Mouse (Mus musculus) gastrocnemius, postnatal 25 days (tissue): ENCODE measurements at regions not wholly inside any gene's neighbourhood (a gene's known extent, or its start where the extent isn't known, plus 50 kb on each side); places are given as distances from the start of the nearest gene placed in this dataset.

Experiments used
- DNase-seq: peaks from one replicate; pipeline ENCODE4 v3.0.0; 2022

DNA sequence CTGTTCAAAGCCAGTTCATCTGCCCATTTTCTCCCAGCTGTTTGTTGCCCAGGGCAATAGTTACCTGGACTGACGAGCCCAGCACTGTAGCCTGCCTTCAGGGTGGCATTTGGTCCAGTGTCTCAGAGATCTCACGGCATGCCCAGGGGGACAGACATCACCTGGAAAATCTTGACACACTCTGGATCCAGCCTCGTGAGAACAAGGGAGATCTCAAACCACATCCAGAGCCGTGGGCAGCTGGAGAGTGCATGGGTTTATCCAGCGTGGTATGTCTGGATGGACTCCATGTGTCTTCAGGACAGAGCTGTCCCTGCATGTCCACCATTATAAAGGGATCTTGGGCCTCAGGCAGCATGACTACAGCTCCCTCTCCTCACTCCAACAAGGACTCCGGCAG, 116.6 kb upstream of the Zdhhc25 start:
- DNase-seq = no peak

DNA sequence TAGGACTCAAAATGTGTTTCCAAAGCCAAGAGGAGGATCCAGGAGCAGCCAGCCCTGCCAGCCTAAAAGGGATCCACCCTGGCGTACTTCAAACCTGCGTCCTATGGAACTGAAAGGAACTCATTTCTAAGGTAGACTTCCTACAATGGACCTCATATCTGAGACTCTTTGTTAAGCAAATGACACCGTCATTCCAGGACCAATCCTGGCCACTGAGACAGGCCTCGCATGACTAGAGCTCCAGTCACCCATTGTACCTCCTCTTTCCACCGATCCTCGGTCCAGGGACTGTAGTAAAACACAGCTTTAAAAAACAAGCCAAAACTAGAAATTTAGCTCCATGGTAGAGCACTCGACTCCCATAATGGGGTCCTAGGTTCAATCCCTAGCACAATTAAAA, 110.4 kb upstream of the Zdhhc25 start:
- no peak for DNase-seq

DNA sequence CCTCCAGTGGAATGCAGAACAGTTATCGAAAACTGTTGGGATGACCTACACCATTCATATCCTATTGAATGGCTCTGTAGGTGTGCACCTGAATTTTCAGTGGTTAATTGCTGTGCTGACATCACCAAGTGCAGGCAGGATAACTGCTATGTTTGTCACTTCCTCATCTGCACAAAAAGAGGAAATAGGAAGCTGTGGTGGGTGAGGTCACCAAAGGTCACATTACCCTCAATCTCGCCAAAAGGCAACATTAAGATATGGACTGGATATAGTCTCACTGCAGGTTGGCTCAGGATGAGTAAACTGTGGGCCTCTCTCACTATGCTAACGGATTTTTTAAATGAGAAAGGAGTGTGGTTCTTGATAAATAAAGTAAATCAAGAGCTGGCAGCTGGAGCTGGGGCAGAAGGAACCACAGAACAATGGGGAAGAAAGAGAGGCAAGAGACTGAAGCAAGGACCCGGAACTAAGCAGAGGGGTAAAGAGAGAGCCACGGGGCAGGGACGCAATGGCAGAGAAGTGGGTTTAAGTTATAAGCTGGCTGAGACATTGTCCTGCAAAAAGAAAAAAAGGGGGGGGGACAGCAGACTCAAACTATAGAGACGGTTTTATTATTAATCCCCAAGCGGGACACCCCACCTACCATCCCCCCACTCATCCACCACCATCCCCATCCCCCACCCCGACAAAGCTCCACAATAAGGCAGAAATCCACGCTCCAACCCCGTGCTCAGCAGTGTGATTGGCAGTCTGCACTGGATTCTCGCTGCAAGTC, 109.6 kb upstream of the Zdhhc25 start:
- no peak for DNase-seq

DNA sequence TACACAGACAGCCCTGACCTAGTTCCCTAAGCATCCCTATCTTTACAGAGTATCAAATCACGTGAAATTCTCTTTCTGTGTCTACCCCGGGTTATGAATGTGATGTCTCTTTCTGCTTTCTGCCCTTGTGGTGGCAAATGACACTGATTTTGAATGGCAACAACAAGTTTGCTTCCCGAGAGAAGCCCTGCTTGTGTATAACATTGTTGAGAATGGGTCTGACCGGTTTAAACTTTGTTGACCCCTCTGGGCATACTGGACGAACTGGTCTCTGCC, 109.1 kb upstream of the Zdhhc25 start:
- no peak for DNase-seq

DNA sequence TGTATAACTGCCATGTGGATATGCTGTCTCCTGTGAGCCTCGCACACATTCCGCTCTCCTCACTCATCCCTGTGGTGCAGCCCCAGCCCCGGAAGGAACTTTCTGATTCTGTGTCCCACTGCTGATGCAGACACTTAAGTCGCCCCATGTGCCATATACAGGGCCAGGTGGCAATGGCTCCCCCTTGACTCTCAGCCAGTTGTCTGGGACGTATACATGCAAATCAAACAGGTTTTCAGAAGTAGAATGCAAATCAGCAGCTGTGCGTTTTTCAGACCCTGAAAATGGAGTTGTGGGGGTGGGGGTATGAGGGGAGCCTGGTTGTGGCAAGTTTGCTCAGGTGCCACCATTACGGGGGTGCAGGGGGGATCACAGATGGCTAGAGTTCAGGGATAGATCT, 102.1 kb upstream of the Zdhhc25 start:
- no peak for DNase-seq

DNA sequence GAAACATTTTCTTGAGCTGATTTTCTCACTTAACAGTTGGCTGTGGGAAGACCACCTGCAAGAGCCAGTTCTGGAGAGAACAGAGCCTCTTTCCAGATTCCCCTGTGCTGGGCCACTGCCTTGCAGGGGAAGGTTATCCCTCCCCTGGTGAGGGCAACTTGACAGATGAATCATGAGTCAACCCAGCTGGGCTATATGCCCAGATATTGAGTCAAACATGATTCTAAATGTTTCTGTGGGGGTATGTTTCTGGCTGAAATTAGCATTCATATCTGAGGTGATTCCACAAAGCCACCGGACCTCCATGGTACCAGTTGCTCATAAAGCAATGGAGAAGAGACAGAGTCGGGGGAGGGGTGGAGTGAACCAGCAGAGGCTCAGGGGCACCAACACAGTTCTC, 97.8 kb upstream of the Zdhhc25 start:
- DNase-seq = no peak

DNA sequence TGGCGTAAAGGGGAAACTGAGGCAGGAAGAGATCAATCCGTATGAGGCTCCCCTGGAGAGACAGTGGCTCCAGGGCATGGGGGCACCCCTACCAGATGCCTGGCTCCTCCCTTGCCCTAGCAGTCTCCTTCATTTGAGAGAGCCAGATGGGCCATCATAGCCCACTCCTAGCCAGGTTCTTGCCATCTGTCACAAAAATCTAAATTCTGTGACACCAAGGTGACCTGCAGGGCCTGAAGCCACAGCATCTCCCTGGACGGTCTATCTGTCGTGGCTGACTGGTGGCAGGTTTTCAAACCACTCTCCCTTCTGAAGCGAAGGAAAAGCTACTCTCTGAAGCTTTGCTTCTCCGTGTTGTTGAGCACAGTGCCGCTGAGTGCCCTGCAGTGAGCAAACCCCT, 96.2 kb upstream of the Zdhhc25 start:
- no peak for DNase-seq

DNA sequence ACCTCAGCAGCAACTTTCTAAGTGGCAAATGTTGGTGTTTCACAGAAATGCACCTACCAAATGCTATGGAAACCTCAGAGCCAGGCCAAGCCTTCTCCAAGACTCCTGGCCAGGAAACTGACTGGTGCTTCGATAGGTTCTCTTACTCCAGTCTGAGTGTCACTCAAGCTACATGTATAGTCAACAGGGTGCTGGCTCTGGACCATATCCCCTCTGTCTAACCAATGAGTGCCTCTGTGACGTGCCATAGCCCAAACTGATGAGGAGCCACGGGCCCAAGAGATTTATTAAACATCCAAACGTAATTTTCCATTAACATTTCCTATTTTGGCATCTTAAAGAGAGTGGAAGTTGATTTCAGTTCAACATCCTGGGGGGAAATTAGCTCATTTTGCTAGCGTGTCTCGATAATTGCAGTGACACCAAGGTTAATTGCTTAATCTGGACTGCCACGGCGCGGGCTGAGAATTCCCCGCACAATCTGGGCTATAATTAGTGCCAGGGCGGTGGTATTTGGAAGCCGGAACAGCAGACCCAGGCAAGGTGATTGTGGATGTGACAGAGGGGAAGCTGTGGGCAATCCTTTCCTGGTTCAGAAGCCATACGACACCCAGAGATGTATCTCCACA, 94.5 kb upstream of the Zdhhc25 start:
- DNase-seq = no peak

DNA sequence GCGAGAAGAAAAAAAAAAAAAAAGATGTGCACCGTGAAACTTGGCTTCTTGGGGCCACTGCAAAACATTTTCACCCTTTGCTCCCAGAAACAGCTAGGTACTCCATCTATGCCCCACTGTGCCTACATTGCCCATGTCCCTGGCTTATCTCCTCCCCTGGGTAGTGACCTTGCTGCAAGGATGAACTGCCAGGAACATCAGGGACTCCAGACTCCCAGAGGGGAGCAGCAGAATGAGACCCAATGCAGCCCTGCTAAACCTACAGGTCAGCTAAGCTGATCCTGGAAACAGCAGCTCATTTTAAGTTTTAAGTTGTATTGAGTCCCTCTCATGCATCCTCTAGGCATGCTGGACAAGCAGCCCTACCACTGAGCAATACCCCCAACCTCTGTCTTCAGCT, 92.2 kb upstream of the Zdhhc25 start:
- no peak for DNase-seq

DNA sequence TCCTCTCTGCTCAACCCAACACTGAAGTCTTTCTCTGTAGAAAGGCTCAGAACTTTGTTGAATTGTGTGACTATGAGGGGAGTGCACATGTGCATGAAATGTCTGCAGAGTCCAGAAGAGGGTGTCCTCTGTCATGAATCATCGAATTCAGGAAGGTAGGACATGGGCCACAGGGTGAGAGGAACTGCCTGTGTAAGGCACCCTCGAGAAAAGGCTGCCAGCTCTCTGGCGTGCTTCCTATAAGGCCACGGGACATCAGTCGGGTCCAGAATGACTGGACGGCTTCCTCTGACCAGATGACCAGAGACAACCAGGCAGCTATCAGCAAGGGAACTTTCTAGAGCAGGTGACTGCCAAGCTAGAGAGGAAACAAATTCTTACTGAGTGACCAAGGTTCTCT, 91.1 kb upstream of the Zdhhc25 start:
- no peak for DNase-seq

DNA sequence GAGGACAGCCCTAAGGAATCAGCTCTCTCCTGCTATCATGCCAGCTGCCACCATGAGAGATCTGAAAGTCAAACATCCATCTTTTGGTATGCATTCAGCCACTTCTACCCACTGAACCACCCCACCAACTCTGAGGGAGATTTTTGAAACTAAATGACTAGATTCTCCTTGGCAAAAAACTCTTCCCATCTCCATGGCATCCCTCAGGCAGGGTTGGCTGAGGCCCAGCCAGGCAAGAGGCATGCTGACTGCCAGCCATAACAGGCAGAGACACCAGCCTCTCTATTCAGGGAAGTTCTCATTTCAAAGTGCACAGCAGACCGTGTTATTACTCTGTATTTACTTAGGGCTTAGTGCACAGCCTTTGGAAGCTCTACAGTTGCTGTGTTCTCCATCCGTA, 90.5 kb upstream of the Zdhhc25 start:
- DNase-seq = no peak

DNA sequence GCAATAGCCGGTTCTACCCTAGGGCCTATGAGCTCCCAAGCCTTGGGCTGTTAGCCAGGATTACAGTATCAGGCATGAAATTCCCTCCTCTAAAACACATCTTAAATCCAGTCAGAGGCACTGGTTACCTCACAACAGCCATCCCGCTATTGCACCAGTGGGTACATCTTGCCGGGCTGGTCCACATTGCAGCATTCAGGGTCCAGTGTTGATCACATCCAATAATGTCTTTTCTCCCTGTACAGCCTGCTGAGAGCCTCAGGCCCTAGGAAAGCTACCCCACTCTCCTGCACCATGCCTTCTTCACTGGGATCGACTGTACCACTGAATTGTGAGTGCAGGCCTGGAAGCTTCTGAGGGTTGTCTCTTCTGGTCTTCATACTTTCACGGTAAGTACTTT, 86.0 kb upstream of the Zdhhc25 start:
- DNase-seq = no peak

DNA sequence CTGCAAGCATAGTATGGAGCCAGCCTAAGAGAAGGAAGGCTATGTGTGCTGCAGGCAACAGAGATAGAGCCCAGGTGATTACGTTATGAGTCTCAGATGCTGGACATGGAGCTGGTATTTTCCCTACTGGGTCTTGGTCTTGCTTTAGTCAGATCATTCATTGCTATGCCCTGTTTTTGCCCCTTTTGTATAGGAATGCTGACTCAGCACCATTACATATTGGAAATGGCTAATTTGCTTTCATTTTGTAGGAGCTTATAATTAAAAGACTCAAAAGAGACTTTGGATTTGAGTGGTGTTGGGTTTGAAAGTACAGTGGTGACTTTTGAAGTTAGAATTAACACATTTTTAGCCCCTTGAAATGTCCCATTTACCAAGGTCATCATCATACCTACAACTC, 68.9 kb upstream of the Zdhhc25 start:
- no peak for DNase-seq

DNA sequence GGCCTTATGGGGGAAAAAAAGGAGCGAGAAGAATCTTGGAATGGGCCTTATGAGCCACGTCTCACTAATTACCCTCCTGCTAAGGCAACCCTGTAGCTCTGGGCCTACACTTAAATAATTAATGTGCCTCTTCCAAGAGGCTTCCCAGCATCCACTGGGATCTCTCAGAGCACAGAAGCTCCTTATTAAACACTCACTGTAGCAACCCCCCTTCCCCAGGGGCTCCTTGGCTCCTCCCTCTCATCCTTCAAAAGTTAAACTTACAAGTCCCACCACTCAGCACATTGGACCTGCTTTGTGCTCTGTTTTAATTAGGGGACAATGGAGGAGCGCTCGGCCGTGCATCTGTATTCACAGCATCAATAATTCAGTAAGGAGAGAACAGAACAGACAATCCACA, 68.1 kb upstream of the Zdhhc25 start:
- no peak for DNase-seq

DNA sequence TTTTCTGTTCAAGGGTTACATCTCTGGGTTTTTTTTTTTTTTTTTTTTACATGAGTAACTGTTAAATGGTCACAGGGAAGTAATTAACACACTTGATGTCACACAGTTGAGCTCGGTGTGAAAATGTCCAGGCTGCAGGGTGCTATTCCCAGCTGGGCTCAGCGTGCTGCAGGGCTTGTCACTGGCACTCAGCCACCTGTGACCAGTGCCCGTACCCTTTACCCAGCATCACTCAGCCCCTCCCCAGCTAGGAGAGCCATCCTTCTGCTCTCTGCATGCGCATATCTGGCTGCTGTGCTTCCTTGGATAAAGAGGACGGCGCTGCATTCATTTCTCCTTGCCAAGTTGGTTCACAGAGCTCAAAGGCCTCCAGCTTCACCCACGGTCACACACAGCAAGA, 66.7 kb upstream of the Zdhhc25 start:
- DNase-seq = no peak

DNA sequence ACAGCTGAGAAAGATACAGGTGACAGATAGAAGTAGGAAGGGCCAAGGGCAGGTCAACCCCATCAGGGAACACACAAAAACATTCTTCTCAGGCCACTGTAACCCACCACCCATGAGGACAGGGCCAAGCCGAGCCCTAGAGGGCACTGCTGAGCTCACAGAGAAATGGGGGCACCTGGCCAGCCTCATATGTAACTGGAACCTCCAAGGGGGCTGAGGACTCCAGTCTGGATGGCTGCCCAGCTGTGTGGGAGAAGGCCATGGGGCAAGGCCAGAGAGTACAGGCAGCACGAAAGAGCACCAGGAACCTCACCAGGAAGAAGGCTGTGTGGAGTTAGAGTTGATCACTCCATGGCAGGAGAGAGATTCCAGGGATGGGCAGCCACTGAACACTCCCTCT, 64.6 kb upstream of the Zdhhc25 start:
- no peak for DNase-seq

DNA sequence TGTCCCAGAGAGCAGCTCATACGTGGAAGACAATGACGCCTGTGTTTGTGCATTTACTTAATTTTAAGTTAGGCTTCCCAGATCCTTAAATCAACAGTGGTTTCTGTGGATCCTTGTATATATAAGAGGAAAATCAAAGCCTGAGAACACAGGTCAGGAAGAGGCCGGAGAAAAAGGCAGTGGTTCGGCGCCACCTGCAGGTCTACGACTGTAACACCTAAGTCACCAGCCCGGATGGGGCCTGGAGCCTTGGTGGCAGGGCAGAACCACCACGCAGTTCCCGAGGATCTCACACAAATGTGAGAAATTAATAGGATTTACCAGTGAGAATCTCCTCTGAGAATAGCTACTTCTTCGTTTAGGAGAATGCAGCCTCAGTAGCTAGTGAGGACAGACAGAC, 62.9 kb upstream of the Zdhhc25 start:
- DNase-seq = no peak

DNA sequence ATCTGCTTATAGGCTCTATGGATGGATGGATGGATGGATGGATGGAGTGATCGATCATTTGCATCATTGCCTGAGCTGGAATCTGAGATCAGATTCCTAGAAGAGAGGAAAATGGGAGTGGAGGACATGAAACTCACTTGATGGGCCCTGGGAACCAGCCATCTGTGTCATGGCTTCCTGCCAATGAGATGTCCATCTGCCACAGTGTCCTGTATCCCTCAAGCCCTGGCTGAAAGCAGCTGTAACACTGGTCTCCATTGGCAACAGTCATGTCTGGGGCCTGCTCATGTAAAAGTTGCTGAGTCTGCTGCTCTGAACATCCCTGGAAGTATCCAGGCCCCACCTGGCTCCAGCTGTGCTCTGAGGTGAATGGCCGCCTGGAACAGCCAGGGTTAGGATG, 57.5 kb upstream of the Zdhhc25 start:
- no peak for DNase-seq

DNA sequence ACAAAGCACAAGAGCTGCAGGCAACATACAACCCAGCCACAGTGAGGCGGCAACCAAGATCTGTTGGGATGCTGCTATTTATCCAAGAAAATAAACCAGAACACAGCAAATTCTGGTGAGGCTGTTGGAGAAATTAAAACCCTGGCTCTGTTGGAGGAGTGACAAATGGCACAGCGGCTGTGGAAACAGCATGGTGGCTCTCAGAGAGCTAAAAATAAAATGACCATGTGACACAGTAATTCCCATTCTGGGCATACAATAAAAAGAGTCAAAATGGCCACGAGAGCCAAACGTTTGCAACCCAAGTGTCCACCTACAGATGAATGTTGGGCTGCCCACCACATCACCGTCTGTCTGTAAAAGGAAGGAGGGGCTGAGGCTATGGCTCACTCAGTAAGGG, 55.9 kb upstream of the Zdhhc25 start:
- no peak for DNase-seq

DNA sequence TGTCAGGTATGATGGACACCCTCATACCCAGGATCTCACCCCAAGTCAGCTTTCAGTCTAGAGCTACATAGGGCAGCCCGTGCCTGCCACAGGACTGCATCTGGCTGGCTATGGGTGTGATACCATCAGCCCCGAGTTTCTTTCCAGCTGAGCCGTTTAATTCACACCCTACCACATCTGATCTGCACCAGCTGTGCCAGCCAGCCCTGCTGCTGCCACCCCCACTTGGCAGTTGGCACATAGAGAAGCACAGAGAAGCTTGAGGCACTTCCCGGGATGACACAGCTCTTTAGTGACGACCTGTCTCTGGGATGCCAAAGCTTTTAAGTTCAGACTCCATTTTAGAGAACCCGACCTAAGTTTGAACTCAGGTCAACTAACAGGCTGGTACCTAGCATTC, 51.8 kb upstream of the Zdhhc25 start:
- DNase-seq = no peak
